Mouse (Mus musculus) intestine, embryonic 14.5 days (tissue): ENCODE results near the gene Naa60. TPM values are rescaled to one million over a fixed set of nuclear protein-coding genes. Genes with fewer than 3 reads are reported as not detected.

Source experiments
- ATAC-seq: fragments of 200-750 bp; cut with Nextera tagmentation; replicated peaks from 2 replicates; pipeline ENCODE4 v1.8.0; 2017; ENCODE audit warnings: low read depth, moderate number of reproducible peaks, moderate TSS enrichment, moderate library complexity; ENCODE audit not compliant: low FRiP score, low TSS enrichment
- DNase-seq: peaks from one replicate; pipeline ENCODE4 v3.0.0-alpha.2; 2018; ENCODE audit warnings: low spot score
- H3K27ac ChIP-seq: fragments of 300-500 bp; sonication (generic); 2 replicates; pipeline ENCODE4 v1.5.1; 2014; ENCODE audit warnings: low read depth, mild to moderate bottlenecking, control low read depth
- H3K27me3 ChIP-seq: fragments of 300-500 bp; sonication (generic); replicated peaks from 2 replicates; pipeline ENCODE4 v1.6.1; 2014; ENCODE audit warnings: low read length, control low read depth; ENCODE audit not compliant: control insufficient read depth, insufficient read depth
- H3K36me3 ChIP-seq: fragments of 300-500 bp; sonication (generic); 2 replicates; pipeline ENCODE4 v1.6.1; 2014; ENCODE audit warnings: low read length, control low read depth; ENCODE audit not compliant: control insufficient read depth, insufficient read depth
- H3K4me1 ChIP-seq: fragments of 300-500 bp; sonication (generic); replicated peaks from 2 replicates; pipeline ENCODE4 v1.6.1; 2014; ENCODE audit warnings: low read length, control low read depth, mixed read lengths; ENCODE audit not compliant: control insufficient read depth, insufficient read depth
- H3K4me2 ChIP-seq: fragments of 300-500 bp; sonication (generic); 2 replicates; pipeline ENCODE4 v1.6.1; 2014; ENCODE audit warnings: low read length
- H3K4me3 ChIP-seq: fragments of 300-500 bp; sonication (generic); 2 replicates; pipeline ENCODE4 v1.5.1; 2014; ENCODE audit warnings: low read depth, low read length, control low read depth, mixed read lengths
- H3K9ac ChIP-seq: fragments of 300-500 bp; sonication (generic); 2 replicates; pipeline ENCODE4 v1.6.1; 2014; ENCODE audit warnings: mild to moderate bottlenecking, low read length
- H3K9me3 ChIP-seq: fragments of 300-500 bp; sonication (generic); 2 replicates; pipeline ENCODE4 v1.6.1; 2016; ENCODE audit warnings: low read length, control low read depth; ENCODE audit not compliant: control insufficient read depth
- WGBS: fragments of 180-500 bp; shearing (Covaris S2); extraction: QIAGEN DNeasy Blood & Tissue Kit; methylation state at CpG from one replicate; pipeline ENCODE4 v1.1.7; 2014; 5-methylcytosine and 5-hydroxymethylcytosine counted together
- polyA plus RNA-seq: library from polyadenylated mRNA; unstranded; fragments of >200 nt; fragmentation: Nextera tagmentation; extraction: Ambion mirVana; gene quantifications from 2 replicates; pipeline ENCODE4 v1.2.1, GENCODE M21; 2014

Naa60 gene
- polyA plus RNA-seq, 1 experiment from 2014 or later: 46.9 TPM

DNA sequence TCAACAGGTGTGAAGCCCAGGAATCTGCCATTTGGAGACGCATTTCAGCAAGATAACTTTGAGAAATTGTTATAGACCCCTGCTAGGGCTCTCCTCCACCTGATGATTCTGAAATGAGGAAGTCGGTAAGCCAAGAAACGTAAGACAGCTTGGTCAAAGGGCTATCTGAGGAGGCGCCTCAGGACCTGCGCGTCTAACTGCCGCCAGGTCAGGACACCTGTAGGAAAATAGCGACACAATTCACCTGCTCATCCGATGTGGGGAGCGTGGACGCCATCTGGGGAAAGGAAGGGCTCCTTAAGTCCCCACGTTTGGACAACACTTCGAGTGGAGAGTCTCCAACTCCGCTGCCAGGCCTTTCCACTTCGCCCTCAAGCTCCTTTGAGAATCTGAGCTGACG is 360 bp upstream of the Naa60 start:
- DNase-seq: no peak
- H3K36me3 ChIP-seq: peaks cover 9% of the 10 kb centered on the region; the same call in 1 of the 2 replicates
- peak overlapping the region; percentile 61 for H3K4me3 ChIP-seq
- WGBS: 1% methylated on average over 16 of the region's 16 CpGs
- H3K27ac ChIP-seq: no peak overlapping the region
- peak overlapping the region; percentile 87 for H3K4me2 ChIP-seq
- ATAC-seq: peak; percentile 16
- no peaks in the 10 kb centered on the region for H3K9me3 ChIP-seq
- no peaks in the 10 kb centered on the region for H3K27me3 ChIP-seq
- 0 out of 2 replicates have a peak, but pooled peaks cover 11% of the 10 kb centered on the region for H3K4me1 ChIP-seq
- peak overlapping the region; percentile 60 for H3K9ac ChIP-seq

- no peak for ATAC-seq
- H3K4me2 ChIP-seq: no peak overlapping the region
- H3K36me3 ChIP-seq: peaks cover 17% of the 10 kb centered on the region
- H3K27ac ChIP-seq: no peak overlapping the region
- H3K9ac ChIP-seq: no peak overlapping the region
- 91% methylated on average over 4 of the region's 4 CpGs for WGBS
- no peak overlapping the region for H3K4me3 ChIP-seq
- H3K27me3 ChIP-seq: no peaks in the 10 kb centered on the region
- 0 out of 2 replicates have a peak, but pooled peaks cover 7% of the 10 kb centered on the region for H3K4me1 ChIP-seq
- DNase-seq: no peak
- H3K9me3 ChIP-seq: no peaks in the 10 kb centered on the region
Measured at GRCm38 (mm10) chr16:3876346-3876745, 4.2 kb downstream of the Naa60 start.

GRCm38 (mm10) chr16:3884201-3885064 is 12.3 kb downstream of the Naa60 start, which contains the start of the genes Zfp597 and Gm20695:
Zfp597 (minus strand) TSS chr16:3884561.
Gm20695 (plus strand) TSS chr16:3884648.
- ATAC-seq (peak; percentile 99), DNase-seq (peak; percentile 94)
- H3K27ac ChIP-seq: peak within 1 kb of the TSS; percentile 78
- WGBS: under 1% methylated on average over 86 of the region's 88 CpGs
- peaks cover 10% of the 10 kb centered on the region for H3K4me1 ChIP-seq
- no peaks in the 10 kb centered on the region for H3K9me3 ChIP-seq
- H3K27me3 ChIP-seq: no peaks in the 10 kb centered on the region
- H3K9ac ChIP-seq: peak within 1 kb of the TSS; percentile 81
- H3K36me3 ChIP-seq: peaks cover 3% of the 10 kb centered on the region; the same call in 1 of the 2 replicates
- H3K4me2 ChIP-seq: peak within 1 kb of the TSS; percentile 64
- peak within 1 kb of the TSS; percentile 95 for H3K4me3 ChIP-seq

DNA sequence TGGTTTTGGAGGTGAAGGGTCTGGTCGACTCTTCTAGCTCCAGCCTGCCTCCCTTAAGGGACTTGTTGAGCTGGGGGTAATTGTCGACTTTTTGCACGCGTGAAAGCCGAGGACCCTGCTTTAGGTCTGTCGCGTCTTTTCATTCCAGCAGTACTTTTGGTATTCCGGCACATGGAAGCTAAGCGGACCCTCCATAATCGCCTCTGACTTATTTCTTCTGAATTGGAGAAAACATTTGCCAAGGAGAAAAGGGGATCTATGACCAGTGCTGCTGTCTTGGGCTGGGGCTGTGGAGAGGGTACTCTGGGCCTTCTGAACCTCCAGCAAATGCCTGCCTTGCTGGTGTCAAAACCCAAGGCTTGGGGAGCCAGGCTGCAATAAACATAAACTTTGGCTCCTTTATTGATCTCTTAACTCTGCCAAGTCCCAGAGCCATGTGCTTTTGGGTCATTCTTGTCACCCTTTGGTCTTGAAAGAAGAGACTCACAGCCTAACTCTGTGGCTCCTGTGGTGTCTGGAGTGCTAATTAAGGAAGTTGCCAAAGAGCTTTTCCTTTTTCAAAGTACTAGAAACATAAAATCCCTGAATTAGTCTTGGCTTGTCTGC is 13.0 kb downstream of the Naa60 start:
- no peaks in the 10 kb centered on the region for H3K27me3 ChIP-seq
- peak; percentile 56 for DNase-seq
- no peaks in the 10 kb centered on the region for H3K36me3 ChIP-seq
- peaks cover 10% of the 10 kb centered on the region for H3K4me1 ChIP-seq
- H3K9me3 ChIP-seq: no peaks in the 10 kb centered on the region
- peak overlapping the region; percentile 64 for H3K4me2 ChIP-seq
- H3K27ac ChIP-seq: peak overlapping the region; percentile 74
- peak overlapping the region; percentile 81 for H3K9ac ChIP-seq
- H3K4me3 ChIP-seq: peak overlapping the region; percentile 95
- ATAC-seq: no peak
- 3% methylated on average over 10 of the region's 10 CpGs for WGBS

GRCm38 (mm10) chr16:3891621-3892295 is 19.6 kb downstream of the Naa60 start:
- whole genome bisulfite sequencing: 96% methylated on average over 14 of the region's 14 CpGs
- DNase-seq: no peak

GRCm38 (mm10) chr16:3893739-3894138 is 21.6 kb downstream of the Naa60 start:
- 42% methylated on average over 3 of the region's 3 CpGs for WGBS
- H3K9me3 ChIP-seq: no peaks in the 10 kb centered on the region
- peaks cover 38% of the 10 kb centered on the region for H3K36me3 ChIP-seq
- no peak overlapping the region for H3K9ac ChIP-seq
- ATAC-seq (no peak), DNase-seq (no peak)
- H3K27ac ChIP-seq: no peak overlapping the region
- no peak overlapping the region for H3K4me3 ChIP-seq
- H3K4me1 ChIP-seq: no peaks in the 10 kb centered on the region
- H3K27me3 ChIP-seq: no peaks in the 10 kb centered on the region
- no peak overlapping the region for H3K4me2 ChIP-seq

More at GRCm38 (mm10) chr16:3891621-3892295, 19.6 kb downstream of the Naa60 start:
- Histone ChIP-seq H3K4me1 (no peaks in the 10 kb centered on the region), H3K9me3 (no peaks in the 10 kb centered on the region), H3K9ac (no peak overlapping the region), H3K4me3 (no peak overlapping the region), H3K27ac (no peak overlapping the region), H3K4me2 (no peak overlapping the region), H3K27me3 (no peaks in the 10 kb centered on the region), H3K36me3 (peaks cover 18% of the 10 kb centered on the region)
- ATAC-seq: no peak

DNA sequence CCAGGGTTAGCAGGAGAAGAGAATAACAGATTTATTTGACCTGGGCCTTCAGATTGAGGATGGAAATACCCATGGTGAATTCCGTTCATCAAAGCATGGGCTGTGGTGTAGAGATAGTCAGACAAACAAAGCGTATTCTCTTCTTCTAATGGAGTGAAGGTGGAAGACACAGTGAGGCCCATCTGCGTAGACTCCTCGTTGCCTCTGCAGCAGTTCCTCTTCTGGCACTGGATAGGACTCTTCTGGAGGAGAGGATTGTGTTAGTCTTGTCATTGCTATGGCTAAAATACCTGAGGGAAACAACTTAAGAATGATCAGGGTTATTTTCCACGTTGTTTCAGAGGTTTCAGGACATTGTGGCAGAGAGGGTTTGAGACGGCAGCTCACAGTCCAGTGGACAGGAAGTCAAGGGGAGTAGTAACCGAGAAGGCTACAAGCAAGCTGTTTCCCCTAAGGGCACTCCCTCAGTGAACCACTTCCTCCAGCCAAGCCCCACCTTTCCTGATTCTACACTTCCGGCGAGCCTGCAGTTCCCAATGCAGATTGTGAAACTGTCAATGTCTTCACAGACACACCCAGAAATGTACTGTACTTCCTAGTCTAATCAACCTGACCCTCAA is 23.1 kb downstream of the Naa60 start:
- WGBS: 75% methylated on average over 9 of the region's 9 CpGs
- no peak for ATAC-seq
- no peaks in the 10 kb centered on the region for H3K27me3 ChIP-seq

DNA sequence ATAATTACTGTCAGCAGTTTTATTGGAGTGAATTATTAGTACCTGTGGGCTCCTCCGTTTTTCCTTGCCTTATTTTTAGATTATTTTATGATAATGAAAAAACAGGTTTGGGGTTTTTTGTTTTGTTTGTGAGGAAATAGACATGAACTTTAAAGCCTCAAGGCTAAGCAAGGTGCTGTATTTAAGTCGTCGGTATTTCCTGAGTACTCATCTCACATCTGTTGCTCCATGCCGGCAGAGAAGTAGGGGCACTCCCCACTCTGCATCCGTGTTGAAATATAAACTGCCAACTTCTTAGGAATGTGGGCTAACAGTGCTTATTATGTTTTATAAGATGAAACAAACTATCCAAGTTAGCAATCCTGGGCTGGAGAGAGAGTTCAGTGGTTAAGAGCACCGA is 23.9 kb downstream of the Naa60 start:
- no peak for DNase-seq
- Histone ChIP-seq H3K9ac (no peak overlapping the region), H3K4me1 (no peaks in the 10 kb centered on the region), H3K27ac (no peak overlapping the region), H3K9me3 (no peaks in the 10 kb centered on the region), H3K4me2 (no peak overlapping the region), H3K36me3 (peaks cover 61% of the 10 kb centered on the region), H3K27me3 (no peaks in the 10 kb centered on the region), H3K4me3 (no peak overlapping the region)
- ATAC-seq: no peak
- WGBS: 81% methylated on average over 6 of the region's 6 CpGs

More for the DNA sequence above, 23.1 kb downstream of the Naa60 start:
- 0 out of 2 replicates have a peak overlapping the region, but pooled peaks have one; percentile 16 for H3K27ac ChIP-seq
- no peak overlapping the region for H3K4me3 ChIP-seq
- no peaks in the 10 kb centered on the region for H3K9me3 ChIP-seq
- H3K9ac ChIP-seq: no peak overlapping the region
- no peaks in the 10 kb centered on the region for H3K4me1 ChIP-seq
- no peak overlapping the region for H3K4me2 ChIP-seq
- H3K36me3 ChIP-seq: peaks cover 54% of the 10 kb centered on the region
- no peak for DNase-seq
